In genomic region chr11:46298889-46299785, GRCm38 (mm10) we compare ENCODE assay signal across 10 mouse cellular contexts. TPM values are rescaled to one million over a fixed set of nuclear protein-coding genes. Genes with fewer than 3 reads are reported as not detected.
DNase-seq lines count a peak whose midpoint lies in the region; ATAC-seq and TF ChIP-seq lines count a peak whose summit lies in the region.
"Had no signal": no experiment of that assay in that cellular context is flagged by ENCODE, and none has a peak within 500 bp of the region (broad histone marks: within the 10 kb centered on the region; RNA-seq: fewer than 3 reads in every experiment).

No protein-coding gene starts in this region.

- no peaks in the 10 kb centered on the region for H3K27me3 ChIP-seq in liver, embryonic 13.5 days
- no peaks in the 10 kb centered on the region for H3K27me3 ChIP-seq in liver, embryonic 12.5 days (replicated peaks)
- H3K27me3 ChIP-seq in cerebellum, adult 2 months (ENCODE audit: control insufficient read depth, insufficient read depth, low read length), result no peaks in the 10 kb centered on the region
- H3K27me3 ChIP-seq in kidney, embryonic 16.5 days (ENCODE audit: insufficient read depth, low read length), result no peaks in the 10 kb centered on the region

- WGBS in liver, embryonic 13.5 days (ENCODE audit: insufficient replicate concordance), result 48% methylated on average over 13 of the region's 13 CpGs
- WGBS in liver, embryonic 12.5 days (ENCODE audit: insufficient replicate concordance), result 56% methylated on average over 13 of the region's 13 CpGs
- 30% methylated on average over 13 of the region's 13 CpGs for WGBS in cerebellum, adult 2 months
- 41% methylated on average over 13 of the region's 13 CpGs for WGBS in kidney, embryonic 16.5 days

- no peak overlapping the region for H3K4me2 ChIP-seq in liver, embryonic 13.5 days
- H3K4me2 ChIP-seq in liver, embryonic 12.5 days, result no peak overlapping the region
- H3K4me2 ChIP-seq in kidney, embryonic 16.5 days (replicated peaks; ENCODE audit: low read depth, low read length), result no peak overlapping the region

- H3K4me3 ChIP-seq in liver, embryonic 13.5 days (replicated peaks), result no peak overlapping the region
- H3K4me3 ChIP-seq in liver, embryonic 12.5 days, result no peak overlapping the region
- H3K4me3 ChIP-seq in cerebellum, adult 2 months (replicated peaks; ENCODE audit: insufficient read depth, low read depth, low read length), result no peak overlapping the region
- no peak overlapping the region for H3K4me3 ChIP-seq in kidney, embryonic 16.5 days (ENCODE audit: low read length)

- TF ChIP-seq CTCF in cerebellum, adult 2 months (IDR thresholded peaks at IDR 0.05; ENCODE audit: borderline replicate concordance, insufficient read depth, low read depth, low read length), result no peak

- ATAC-seq in CD4-positive, CD25-positive, alpha-beta regulatory T cell, adult 4 months, result no peak
- ATAC-seq in liver, embryonic 13.5 days (ENCODE audit: low read depth), result no peak
- ATAC-seq in liver, embryonic 12.5 days, result no peak
- ATAC-seq in kidney, embryonic 16.5 days (ENCODE audit: low FRiP score, low TSS enrichment), result peak; percentile 47; the same call in 1 of the 2 replicates

- no peak overlapping the region for H3K9ac ChIP-seq in liver, embryonic 13.5 days
- no peak overlapping the region for H3K9ac ChIP-seq in liver, embryonic 12.5 days
- no peak overlapping the region for H3K9ac ChIP-seq in kidney, embryonic 16.5 days (replicated peaks; ENCODE audit: low read length)
- H3K9ac ChIP-seq: liver, embryonic 14.5 days had no signal

- H3K36me3 ChIP-seq in liver, embryonic 13.5 days, result no peaks in the 10 kb centered on the region
- no peaks in the 10 kb centered on the region for H3K36me3 ChIP-seq in liver, embryonic 12.5 days
- H3K36me3 ChIP-seq in kidney, embryonic 16.5 days (ENCODE audit: insufficient read depth, low read length), result no peaks in the 10 kb centered on the region

- TF ChIP-seq POLR2A in cerebellum, adult 2 months (IDR thresholded peaks at IDR 0.05; ENCODE audit: borderline replicate concordance, insufficient read depth, low read length), result no peak

- no peaks in the 10 kb centered on the region for H3K9me3 ChIP-seq in liver, embryonic 13.5 days (replicated peaks)
- no peaks in the 10 kb centered on the region for H3K9me3 ChIP-seq in liver, embryonic 12.5 days (replicated peaks)
- no peaks in the 10 kb centered on the region for H3K9me3 ChIP-seq in kidney, embryonic 16.5 days (ENCODE audit: low read length)

- H3K27ac ChIP-seq in liver, embryonic 13.5 days, result peak overlapping the region; percentile 39; the same call in 1 of the 2 replicates
- no peak overlapping the region for H3K27ac ChIP-seq in liver, embryonic 12.5 days
- H3K27ac ChIP-seq in cerebellum, adult 2 months (ENCODE audit: insufficient read depth, low read length), result peak overlapping the region; percentile 97
- peak overlapping the region; percentile 3; the same call in 1 of the 2 replicates for H3K27ac ChIP-seq in kidney, embryonic 16.5 days (ENCODE audit: low read length)
- H3K27ac ChIP-seq: liver, embryonic 14.5 days had no signal

- DNase-seq in CD4-positive, CD25-positive, alpha-beta regulatory T cell, adult 2 months (ENCODE audit: low read depth, low spot score), result peak; percentile 23
- no peak for DNase-seq in liver, embryonic 13.5 days
- peak; percentile 82 to 87 for DNase-seq in cerebellum, adult 2 months
- DNase-seq in testis, postnatal 10 days (ENCODE audit: low spot score), result no peak
- no peak for DNase-seq in retina, postnatal 1 day
- DNase-seq: gastrocnemius, postnatal 14 days had no signal

- H3K4me1 ChIP-seq in liver, embryonic 13.5 days (replicated peaks), result peaks cover 10% of the 10 kb centered on the region; the same call in 1 of the 2 replicates
- H3K4me1 ChIP-seq in liver, embryonic 12.5 days, result peaks cover 14% of the 10 kb centered on the region; the same call in 1 of the 2 replicates
- peaks cover 36% of the 10 kb centered on the region for H3K4me1 ChIP-seq in cerebellum, adult 2 months (ENCODE audit: control insufficient read depth, insufficient read depth, low read length)
- peaks cover 22% of the 10 kb centered on the region for H3K4me1 ChIP-seq in kidney, embryonic 16.5 days (ENCODE audit: insufficient read depth, low read length)

RNA-seq across cellular contexts. Expression of gene Cyfip2, which starts 13.5 kb away (rescaled TPM):
- 10 to 100 TPM; 62.3 to 90.1 TPM for polyA plus RNA-seq in CD4-positive, CD25-positive, alpha-beta regulatory T cell, adult 4 months (2017; shearing (Covaris generic))
- polyA plus RNA-seq in liver, embryonic 13.5 days (2015; fragmentation: Nextera tagmentation; extraction: Ambion mirVana), result 2.8 and 3.4 TPM in 2 replicates
- 4.9 TPM in 2 replicates for polyA plus RNA-seq in liver, embryonic 12.5 days (2016; fragmentation: Nextera tagmentation; extraction: Ambion mirVana)
- polyA plus RNA-seq in cerebellum, adult 2 months (2012; rRNA removed), result 200 and 203 TPM in 2 replicates
- polyA plus RNA-seq in kidney, embryonic 16.5 days (2015; fragmentation: Nextera tagmentation; extraction: Ambion mirVana), result 17.7 and 18.1 TPM in 2 replicates

Comparison
In these comparisons a context has a peak if more than half of its experiments do, and no peak if none do; other contexts are left out.
1. DNase-seq: peak in CD4-positive, CD25-positive, alpha-beta regulatory T cell, adult 2 months (single experiment) and cerebellum, adult 2 months (2 of 2); none in liver, embryonic 13.5 days (single experiment), testis, postnatal 10 days (single experiment) and retina, postnatal 1 day (single experiment).